In genomic region chr12:54482020-54482419, GRCm38 (mm10) we compare ENCODE assay signal across 16 mouse cellular contexts.
A peak's percentile ranks its signal among the peaks of the same experiment; 100 is the strongest.
DNase-seq lines count a peak whose midpoint lies in the region; ATAC-seq and TF ChIP-seq lines count a peak whose summit lies in the region.
"Had no signal": no experiment of that assay in that cellular context is flagged by ENCODE, and none has a peak within 500 bp of the region (broad histone marks: within the 10 kb centered on the region; RNA-seq: fewer than 3 reads in every experiment).

No protein-coding gene starts in this region.

- TF ChIP-seq CTCF in forebrain, postnatal 0 days (IDR thresholded peaks at IDR 0.05; ENCODE audit: low read depth) = no peak

- peak; percentile 33; the same call in 1 of the 2 replicates for ATAC-seq in heart, embryonic 12.5 days (ENCODE audit: insufficient number of reproducible peaks, low FRiP score)
- ATAC-seq in midbrain, embryonic 11.5 days (ENCODE audit: low FRiP score) = no peak
- ATAC-seq in forebrain, postnatal 0 days = no peak
- ATAC-seq: activated CD4-positive, CD25-positive, alpha-beta regulatory T cell, adult 4 months had no signal

- no peaks in the 10 kb centered on the region for H3K4me1 ChIP-seq in heart, embryonic 12.5 days (replicated peaks)
- H3K4me1 ChIP-seq in midbrain, embryonic 11.5 days (ENCODE audit: control insufficient read depth, insufficient read depth, low read length) = no peaks in the 10 kb centered on the region
- H3K4me1 ChIP-seq in forebrain, postnatal 0 days (ENCODE audit: insufficient read depth) = no peaks in the 10 kb centered on the region
- H3K4me1 ChIP-seq: embryonic facial prominence, embryonic 13.5 days had no signal

- no peaks in the 10 kb centered on the region for H3K27me3 ChIP-seq in heart, embryonic 12.5 days (replicated peaks)
- no peaks in the 10 kb centered on the region for H3K27me3 ChIP-seq in midbrain, embryonic 11.5 days (ENCODE audit: control insufficient read depth, insufficient read depth, low read length)
- H3K27me3 ChIP-seq in forebrain, postnatal 0 days (ENCODE audit: insufficient read depth, low read length) = no peaks in the 10 kb centered on the region
- H3K27me3 ChIP-seq: embryonic facial prominence, embryonic 13.5 days had no signal

- WGBS in heart, embryonic 12.5 days = 52% methylated on average over 4 of the region's 4 CpGs
- WGBS in midbrain, embryonic 11.5 days = 76% methylated on average over 4 of the region's 4 CpGs
- WGBS in forebrain, postnatal 0 days = 69% methylated on average over 4 of the region's 4 CpGs

- no peaks in the 10 kb centered on the region for H3K36me3 ChIP-seq in heart, embryonic 12.5 days
- H3K36me3 ChIP-seq in midbrain, embryonic 11.5 days (ENCODE audit: control insufficient read depth, insufficient read depth, low read length) = no peaks in the 10 kb centered on the region
- no peaks in the 10 kb centered on the region for H3K36me3 ChIP-seq in forebrain, postnatal 0 days (ENCODE audit: insufficient read depth)
- H3K36me3 ChIP-seq: embryonic facial prominence, embryonic 13.5 days; limb, embryonic 10.5 days had no signal

- H3K27ac ChIP-seq in heart, embryonic 12.5 days (ENCODE audit: poor library complexity, severe bottlenecking) = peak overlapping the region; percentile 19; the same call in 1 of the 2 replicates
- no peak overlapping the region for H3K27ac ChIP-seq in midbrain, embryonic 11.5 days (ENCODE audit: low read depth, low read length)
- H3K27ac ChIP-seq in forebrain, postnatal 0 days (ENCODE audit: low read depth, low read length) = no peak overlapping the region
- H3K27ac ChIP-seq: embryonic facial prominence, embryonic 13.5 days; heart, adult 2 months; limb, embryonic 10.5 days; liver, embryonic 14.5 days had no signal

- peaks cover 7% of the 10 kb centered on the region; the same call in 1 of the 2 replicates for H3K9me3 ChIP-seq in heart, embryonic 12.5 days (replicated peaks)
- no peaks in the 10 kb centered on the region for H3K9me3 ChIP-seq in midbrain, embryonic 11.5 days (ENCODE audit: control insufficient read depth, low read length)
- no peaks in the 10 kb centered on the region for H3K9me3 ChIP-seq in forebrain, postnatal 0 days (ENCODE audit: low read length)
- H3K9me3 ChIP-seq: limb, embryonic 10.5 days had no signal

- H3K4me2 ChIP-seq in heart, embryonic 12.5 days = no peak overlapping the region
- H3K4me2 ChIP-seq in midbrain, embryonic 11.5 days = no peak overlapping the region
- no peak overlapping the region for H3K4me2 ChIP-seq in forebrain, postnatal 0 days (ENCODE audit: low read depth)
- H3K4me2 ChIP-seq: embryonic facial prominence, embryonic 13.5 days had no signal

- H3K4me3 ChIP-seq in heart, embryonic 12.5 days = no peak overlapping the region
- H3K4me3 ChIP-seq in midbrain, embryonic 11.5 days (ENCODE audit: low read depth, low read length) = no peak overlapping the region
- no peak overlapping the region for H3K4me3 ChIP-seq in forebrain, postnatal 0 days (ENCODE audit: low read depth, low read length)
- H3K4me3 ChIP-seq: embryonic facial prominence, embryonic 13.5 days; heart, adult 2 months; limb, embryonic 10.5 days had no signal

- no peak for DNase-seq in heart, adult 18-20 months
- DNase-seq in 416B (ENCODE audit: low read depth) = peak; percentile 62
- peak; percentile 46 for DNase-seq in embryo, embryonic 10.5 days (ENCODE audit: low spot score)
- DNase-seq in kidney, postnatal 14 days = peak; percentile 52
- DNase-seq in midbrain, embryonic 11.5 days (ENCODE audit: low spot score, missing footprints) = no peak
- DNase-seq in forebrain, postnatal 0 days = no peak
- DNase-seq: cerebellum, adult 9-10 months; heart, adult 2 months; lung, postnatal 14 days; spleen, adult 18-20 months; thymus, postnatal 4 days had no signal

- no peak overlapping the region for H3K9ac ChIP-seq in heart, embryonic 12.5 days
- no peak overlapping the region for H3K9ac ChIP-seq in midbrain, embryonic 11.5 days (ENCODE audit: low read length)
- no peak overlapping the region for H3K9ac ChIP-seq in forebrain, postnatal 0 days
- H3K9ac ChIP-seq: embryonic facial prominence, embryonic 13.5 days; liver, embryonic 14.5 days had no signal

Comparison
In these comparisons a context has a peak if more than half of its experiments do, and no peak if none do; other contexts are left out.
1. DNase-seq: peak in 416B (single experiment), embryo, embryonic 10.5 days (single experiment) and kidney, postnatal 14 days (single experiment); none in heart, adult 18-20 months (0 of 2), midbrain, embryonic 11.5 days (single experiment) and forebrain, postnatal 0 days (single experiment).